Mouse (Mus musculus) G1E (cell line): Measurements from ENCODE around the gene 4930539E08Rik.

Experiments used
- CTCF ChIP-seq: IDR thresholded peaks from 2 replicates; pipeline ENCODE4 v1.5.1; 2012; ENCODE audit warnings: low read depth, low read length, inconsistent platforms, mixed read lengths
- GATA1 ChIP-seq: IDR thresholded peaks from 2 replicates; pipeline ENCODE4 v1.6.1; 2012; ENCODE audit warnings: borderline replicate concordance, low read length, inconsistent platforms, mixed read lengths
- POLR2AphosphoS5 ChIP-seq: IDR thresholded peaks from 2 replicates; pipeline ENCODE4 v1.6.1; 2012; ENCODE audit warnings: low read depth, low read length, inconsistent platforms; ENCODE audit not compliant: insufficient replicate concordance
- TAL1 ChIP-seq: conservative IDR thresholded peaks from 2 replicates; pipeline ENCODE4 v1.6.1; 2012; ENCODE audit warnings: low read depth, low read length, inconsistent platforms, mixed read lengths

GRCm38 (mm10) chr17:28871831-28872230 lies 43.3 kb downstream of the 4930539E08Rik start:
- no peak for TF ChIP-seq TAL1
- no peak for TF ChIP-seq CTCF
- TF ChIP-seq POLR2AphosphoS5, result no peak
- TF ChIP-seq GATA1, result no peak
